Mouse (Mus musculus): Measurements from ENCODE around the gene Ctla4. TPM values are rescaled to one million over a fixed set of nuclear protein-coding genes. Genes with fewer than 3 reads are reported as not detected.

Gene Ctla4
- total RNA-seq, 2 experiments from 2014 or later, result not detected

DNA sequence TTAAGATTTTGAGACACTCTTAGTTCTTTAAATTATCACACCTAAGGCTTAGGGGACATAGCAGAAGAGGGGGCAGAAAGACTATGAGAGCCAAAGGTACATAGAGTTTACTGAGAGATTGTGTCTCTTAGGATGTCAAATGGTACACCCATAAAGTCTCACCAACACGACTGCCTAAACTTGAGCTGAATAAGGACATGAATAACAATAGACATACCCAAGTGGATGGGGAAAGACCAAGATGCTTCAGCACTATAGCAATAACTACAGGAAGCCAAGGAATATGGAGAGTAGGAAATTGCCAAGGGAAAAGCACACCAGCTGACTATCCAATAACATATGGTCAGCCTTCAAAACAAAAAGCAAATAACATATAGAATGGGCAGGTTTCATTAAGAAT is 22.9 kb downstream of the Ctla4 start:
- no peak for DNase-seq (ENCODE audit: low spot score in 2 of 2)
- intact Hi-C loops (cut with DNase I), result no loop called here

DNA sequence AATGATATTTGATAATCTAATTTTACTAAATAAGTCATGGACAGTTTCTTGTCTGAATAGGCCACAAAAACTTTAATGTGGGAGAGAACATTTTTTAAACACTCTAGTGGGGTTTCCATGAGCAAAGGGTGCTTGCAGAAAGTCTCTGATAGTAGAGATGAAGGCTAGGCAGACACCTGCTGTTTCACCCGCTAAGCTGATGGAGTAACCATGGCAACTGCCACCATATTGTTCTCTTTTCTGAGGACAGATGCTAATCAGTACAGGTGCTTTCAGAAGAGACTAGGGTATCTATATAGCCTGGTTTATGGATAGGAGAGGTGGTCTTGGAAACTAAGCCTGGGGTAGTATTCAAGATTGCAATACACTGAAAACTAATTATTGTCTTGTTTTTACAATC is 24.0 kb downstream of the Ctla4 start:
- DNase-seq (ENCODE audit: low spot score in 2 of 2), result no peak
- intact Hi-C loops (cut with DNase I), result no loop called here

DNA sequence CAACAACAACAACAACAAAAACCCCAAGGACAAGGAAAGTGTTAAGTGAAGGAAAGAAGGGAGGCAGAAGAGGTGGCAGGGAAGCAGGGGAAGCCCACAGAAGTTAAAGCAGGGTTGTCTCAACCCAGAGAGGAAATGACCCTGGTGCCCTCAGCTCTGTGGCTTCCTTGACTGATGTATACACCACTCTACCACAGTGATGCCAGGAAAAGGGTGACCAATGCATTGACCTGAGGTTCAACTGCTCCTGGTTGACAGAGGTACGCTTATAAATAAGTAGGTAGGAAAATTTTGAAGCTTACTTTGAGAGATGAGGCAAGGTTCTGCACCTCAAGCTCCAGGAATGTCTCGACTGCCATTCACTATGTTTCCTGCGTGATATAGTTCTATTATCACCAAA is 24.8 kb downstream of the Ctla4 start:
- intact Hi-C loops (cut with DNase I), result no loop called here
- no peak for DNase-seq (ENCODE audit: low spot score in 2 of 2)

- intact Hi-C loops (cut with DNase I), result no loop called here
- no peak for DNase-seq (ENCODE audit: low spot score in 2 of 2)
Observed at GRCm38 (mm10) chr1:60913305-60913704, 26.5 kb downstream of the Ctla4 start.

DNA sequence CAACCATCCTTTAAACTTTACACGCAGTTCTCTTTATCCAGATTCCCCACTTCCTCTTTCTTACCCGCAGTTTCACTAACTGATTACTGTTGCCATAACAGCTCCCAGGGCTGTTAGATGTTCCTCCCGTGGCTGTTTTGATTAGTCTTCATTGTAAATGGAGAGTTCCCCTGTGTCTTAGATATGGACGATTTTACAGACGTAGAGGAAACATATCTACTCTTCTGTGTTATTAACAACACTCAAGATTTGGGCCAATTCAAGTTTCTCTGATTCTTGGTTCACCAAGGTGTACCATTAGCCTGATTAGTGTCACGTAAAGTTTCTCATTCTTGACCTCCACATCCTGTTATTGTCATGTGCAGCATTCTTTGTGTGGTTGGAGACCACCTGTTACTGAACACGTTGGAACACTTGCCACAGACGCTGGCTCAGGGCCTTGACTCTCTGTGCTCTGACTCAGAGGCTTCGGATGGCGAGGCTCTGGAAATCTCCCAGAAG is 29.5 kb downstream of the Ctla4 start:
- intact Hi-C loops (cut with DNase I), result no loop called here
- DNase-seq (ENCODE audit: low spot score in 2 of 2), result no peak

GRCm38 (mm10) chr1:60920493-60921355 is 33.9 kb downstream of the Ctla4 start:
- intact Hi-C loops (cut with DNase I), result no loop called here
- peak in 1 of 2 experiments; percentile 44 for DNase-seq (ENCODE audit: low spot score in 2 of 2)

DNA sequence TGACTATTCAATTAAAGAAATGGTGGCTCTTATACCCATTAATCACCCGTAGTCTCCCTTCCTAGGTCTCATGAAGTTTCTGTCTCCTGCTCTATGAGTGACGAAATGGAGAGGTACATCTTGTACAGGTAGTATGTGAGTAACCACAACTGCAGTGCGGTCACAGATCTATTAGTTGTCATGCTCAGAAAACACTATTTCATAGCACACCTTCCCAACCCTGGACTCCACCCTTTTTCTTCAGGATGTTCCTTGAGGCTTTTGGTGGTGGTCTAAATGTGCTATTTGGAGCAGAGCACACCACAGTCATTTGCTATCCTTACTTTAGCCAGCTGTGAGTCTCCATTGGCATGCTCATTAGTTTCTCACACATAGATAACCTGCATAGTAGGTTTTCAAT is 42.2 kb downstream of the Ctla4 start:
- DNase-seq (ENCODE audit: low spot score in 2 of 2), result no peak
- intact Hi-C loops (cut with DNase I), result no loop called here

- DNase-seq (ENCODE audit: low spot score in 2 of 2), result no peak
- intact Hi-C loops (cut with DNase I), result no loop called here
Observed at GRCm38 (mm10) chr1:60930397-60930796, 43.6 kb downstream of the Ctla4 start.

DNA sequence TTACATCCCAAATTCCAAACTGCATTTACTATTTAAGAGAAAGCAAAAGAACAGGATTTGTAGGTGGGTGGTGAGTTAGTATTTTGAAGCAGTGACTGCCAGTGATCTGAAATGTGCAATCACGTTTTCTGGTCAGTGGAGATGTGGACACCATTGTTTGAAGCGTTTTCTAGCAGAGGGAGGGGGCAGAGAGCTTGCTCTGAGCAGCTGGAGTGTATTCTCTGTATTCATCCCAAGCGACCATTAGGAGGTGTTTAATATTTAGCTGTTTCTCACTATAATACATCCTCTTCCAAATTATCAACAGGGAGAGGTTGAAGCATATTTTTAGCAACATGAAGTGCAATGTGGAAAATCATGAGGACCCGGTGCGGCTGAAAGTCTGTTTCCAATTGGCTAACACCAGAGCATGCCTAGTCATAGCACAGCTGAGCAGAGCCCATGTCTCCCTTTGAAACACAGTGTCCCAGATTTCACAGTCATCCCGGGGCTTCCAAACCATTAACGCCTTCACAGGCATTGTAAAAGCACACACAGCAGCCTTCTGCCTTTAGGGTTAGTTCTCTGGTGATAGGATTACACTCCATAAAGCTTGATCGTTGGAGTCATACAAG is 49.3 kb downstream of the Ctla4 start:
- peak in 1 of 2 experiments; percentile 62 for DNase-seq (ENCODE audit: low spot score in 2 of 2)
- intact Hi-C loops (cut with DNase I), result no loop called here

- DNase-seq (ENCODE audit: low spot score in 2 of 2), result no peak
- intact Hi-C loops (cut with DNase I), result no loop called here
Observed at GRCm38 (mm10) chr1:60936963-60937711, 50.3 kb downstream of the Ctla4 start.

- intact Hi-C loops (cut with DNase I), result no loop called here
- no peak for DNase-seq (ENCODE audit: low spot score in 2 of 2)
Observed at GRCm38 (mm10) chr1:60938256-60938655, 51.5 kb downstream of the Ctla4 start.

GRCm38 (mm10) chr1:60938974-60939373 is 52.2 kb downstream of the Ctla4 start:
- intact Hi-C loops (cut with DNase I), result no loop called here
- DNase-seq (ENCODE audit: low spot score in 2 of 2), result no peak

DNA sequence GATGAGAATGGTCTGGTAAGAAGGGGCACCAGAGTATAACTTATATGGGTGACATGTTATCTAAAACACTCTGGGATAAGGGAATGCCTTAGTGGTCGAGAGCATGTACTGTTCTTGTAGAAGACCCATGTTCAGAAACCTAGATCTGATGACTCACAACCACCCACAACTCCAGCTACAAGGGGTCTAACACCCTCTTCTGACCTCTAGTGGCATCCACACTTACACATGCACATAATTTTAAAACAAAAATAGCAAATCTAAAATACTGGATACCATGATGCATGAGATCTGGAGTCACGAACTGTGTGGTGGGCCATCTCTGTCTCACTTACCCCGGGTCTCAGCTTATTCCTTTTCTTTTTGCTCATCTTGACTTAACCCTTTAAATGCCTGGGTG is 53.2 kb downstream of the Ctla4 start:
- intact Hi-C loops (cut with DNase I), result no loop called here

DNA sequence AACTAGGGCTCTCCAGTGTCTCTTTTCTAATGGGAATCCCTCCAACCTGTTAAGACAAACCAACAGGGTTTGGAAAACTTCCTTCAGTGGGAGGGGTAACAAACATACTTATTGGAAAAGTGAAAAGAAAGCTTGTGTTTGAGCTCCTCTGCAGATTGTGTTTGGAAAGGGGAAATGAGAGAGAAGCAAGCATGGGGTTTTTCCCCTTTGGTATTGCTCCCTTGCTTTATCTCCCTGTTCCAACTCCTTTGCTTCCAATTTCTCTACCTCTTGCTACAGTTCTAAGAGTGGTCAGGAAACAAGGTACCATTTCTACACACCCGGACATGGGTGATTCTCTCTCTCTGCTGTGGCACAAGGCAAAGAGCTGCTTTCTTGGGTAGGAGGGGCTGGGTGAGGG is 53.8 kb downstream of the Ctla4 start:
- intact Hi-C loops (cut with DNase I), result no loop called here

More for the DNA sequence above, 53.2 kb downstream of the Ctla4 start:
- no peak for DNase-seq (ENCODE audit: low spot score in 2 of 2)

GRCm38 (mm10) chr1:60941056-60942048 is 54.6 kb downstream of the Ctla4 start:
- DNase-seq (ENCODE audit: low spot score in 2 of 2), result no peak
- intact Hi-C loops (cut with DNase I), result no loop called here

More for the DNA sequence above, 53.8 kb downstream of the Ctla4 start:
- no peak for DNase-seq (ENCODE audit: low spot score in 2 of 2)

DNA sequence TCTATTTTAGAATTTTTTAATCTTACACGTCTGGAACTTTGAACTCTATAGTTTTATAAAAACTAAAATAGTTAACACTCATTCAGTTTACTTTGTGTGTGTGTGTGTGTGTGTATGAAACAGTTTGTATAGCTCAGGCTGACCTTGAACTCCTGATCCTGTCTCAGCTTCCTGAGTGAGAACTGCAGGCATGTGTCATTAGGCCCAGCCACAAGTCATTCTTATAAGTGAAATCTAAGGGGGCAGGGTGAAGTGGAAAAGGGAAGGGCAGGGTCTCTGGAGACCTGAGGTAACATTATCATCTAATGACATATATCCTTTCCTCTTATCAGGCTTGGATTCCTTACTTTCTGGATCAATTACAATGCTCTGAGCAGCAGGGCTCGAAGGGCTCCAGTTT is 56.1 kb downstream of the Ctla4 start:
- no peak for DNase-seq (ENCODE audit: low spot score in 2 of 2)
- intact Hi-C loops (cut with DNase I), result no loop called here

DNA sequence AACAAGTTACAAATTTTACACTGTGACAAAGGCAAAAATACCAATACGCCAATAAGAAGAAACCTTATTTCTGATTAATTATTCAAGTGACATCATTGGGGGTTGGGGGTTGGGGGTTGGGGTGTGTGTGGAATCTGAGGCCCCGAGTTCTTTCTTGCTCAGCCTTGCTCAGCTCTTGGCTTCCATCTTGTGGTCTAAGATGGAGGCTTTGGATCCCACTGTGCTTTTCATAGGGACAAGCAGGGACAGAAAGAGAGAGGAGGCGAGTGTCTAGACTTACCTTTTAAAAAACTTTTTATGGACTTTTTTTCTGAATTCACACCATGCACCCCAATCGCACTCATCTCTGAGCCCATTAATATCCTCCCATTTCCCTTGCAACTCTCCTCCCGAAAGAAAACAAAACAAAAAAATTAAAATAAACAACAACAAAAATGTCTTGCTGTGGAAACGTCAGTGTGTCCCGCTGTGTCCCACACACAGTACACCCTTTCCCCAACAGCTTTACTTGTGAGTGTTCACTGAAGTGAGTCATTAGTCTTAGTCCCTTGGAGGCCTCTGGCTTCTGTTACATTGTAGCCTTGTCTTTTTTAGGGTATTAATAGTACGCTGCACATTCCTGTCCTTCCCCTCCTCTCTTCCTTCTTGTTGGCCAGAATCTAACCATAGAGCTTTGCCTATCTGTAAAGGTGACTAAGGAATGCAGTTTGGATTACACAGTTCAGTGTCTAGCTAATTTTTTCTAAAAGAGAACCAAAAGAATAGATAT is 59.0 kb downstream of the Ctla4 start:
- no peak for DNase-seq (ENCODE audit: low spot score in 2 of 2)
- intact Hi-C loops (cut with DNase I), result no loop called here

- intact Hi-C loops (cut with DNase I), result no loop called here
- DNase-seq (ENCODE audit: low spot score in 2 of 2), result no peak
Observed at GRCm38 (mm10) chr1:60948112-60948511, 61.3 kb downstream of the Ctla4 start.

All from left cerebral cortex, postnatal 14 days (tissue).